Mouse (Mus musculus) heart, adult 2 months (tissue): ENCODE measurements around the gene Drap1.

Source experiments
- CTCF ChIP-seq: fragments of 200-600 bp; IDR thresholded peaks from 2 replicates; pipeline ENCODE4 v1.8.1; 2022; ENCODE audit warnings: antibody characterized with exemption, mild to moderate bottlenecking, moderate library complexity
- EP300 ChIP-seq: fragments of 200-500 bp; IDR thresholded peaks from 2 replicates; pipeline ENCODE4 v1.6.1; 2011; ENCODE audit warnings: low read depth, low read length, control low read depth; ENCODE audit not compliant: insufficient read depth
- POLR2A ChIP-seq: fragments of 200-500 bp; IDR thresholded peaks from 2 replicates; pipeline ENCODE4 v1.6.1; 2011; ENCODE audit warnings: mild to moderate bottlenecking, low read depth, low read length, control low read depth; ENCODE audit not compliant: insufficient read depth

- no peak for TF ChIP-seq EP300
- no peak for TF ChIP-seq CTCF
- TF ChIP-seq POLR2A, result no peak
These were observed 40.1 kb downstream of the Drap1 start for GRCm38 (mm10) chr19:5384715-5385114.
